Mouse (Mus musculus): ENCODE results near the gene Gemin7. TPM values are rescaled to one million over a fixed set of nuclear protein-coding genes. Genes with fewer than 3 reads are reported as not detected.

The Gemin7 gene
- polyA plus RNA-seq (2014; fragmentation: Nextera tagmentation; extraction: Ambion mirVana): 140 and 144 TPM in 2 replicates

DNA sequence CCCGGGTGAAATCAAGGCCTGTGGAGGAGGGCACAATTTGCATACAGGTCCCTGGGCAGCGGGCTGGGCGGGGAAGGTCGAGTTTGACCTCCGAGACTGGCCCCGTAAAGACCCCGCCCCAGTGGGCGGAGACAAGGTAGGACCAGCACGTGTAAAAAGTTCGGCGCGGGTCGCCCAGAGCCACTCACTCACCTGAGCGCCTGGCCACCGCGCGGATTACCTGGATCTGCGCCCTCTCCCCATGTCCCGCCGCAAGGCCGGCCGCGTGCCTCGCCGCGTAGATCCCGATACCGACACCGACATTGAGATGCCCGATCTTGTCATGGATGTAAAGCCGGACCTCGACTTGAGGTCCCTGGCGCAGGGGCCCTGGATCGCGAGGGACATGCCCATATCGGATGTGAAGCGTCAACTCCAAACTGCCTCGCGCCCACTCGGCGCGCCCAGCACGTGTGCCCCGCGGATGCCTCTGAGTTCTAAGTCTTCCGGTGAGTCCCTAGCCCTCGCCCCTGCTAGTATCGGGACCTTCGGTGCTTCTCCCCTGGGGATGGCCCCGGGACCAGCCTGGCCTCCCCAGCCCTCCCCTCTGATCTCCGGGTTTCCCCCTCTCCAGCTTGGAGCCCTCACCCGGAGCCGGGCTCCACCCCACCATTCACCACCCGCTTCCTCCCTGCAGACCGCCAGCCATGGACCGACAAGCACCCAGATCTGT lies at the start of gene Gemin7, which contains the start of gene Zfp296:
Gemin7 (minus strand) TSS at position 455 of the 712 bp plus-strand sequence.
Zfp296 (plus strand) TSS at position 147 of the 712 bp plus-strand sequence.
- H3K4me1 ChIP-seq (ENCODE audit: control insufficient read depth in 2 of 2, insufficient read depth in 2 of 2, low read length in 2 of 2): peaks cover 15 to 16% of the 10 kb centered on the region in 2 experiments; a peak in 3 of 4 replicates
- H3K4me2 ChIP-seq (ENCODE audit: low read length): peak within 1 kb of the TSS; percentile 83
- peak within 1 kb of the TSS; percentile 54 for H3K9ac ChIP-seq (ENCODE audit: low read length)
- under 1% methylated on average over 56 of the region's 56 CpGs for WGBS
- ATAC-seq (ENCODE audit: insufficient number of reproducible peaks, insufficient read depth, low FRiP score, low read depth): no peak
- H3K4me3 ChIP-seq (ENCODE audit: control insufficient read depth in 1 of 2, insufficient read depth in 1 of 2, low read depth in 1 of 2, low read length in 2 of 2): peak within 1 kb of the TSS; percentile 37 to 40
- peaks cover 26% of the 10 kb centered on the region for H3K36me3 ChIP-seq (ENCODE audit: control insufficient read depth, insufficient read depth, low read length)
- no peaks in the 10 kb centered on the region for H3K9me3 ChIP-seq (ENCODE audit: control insufficient read depth, low read length)
- H3K27me3 ChIP-seq (ENCODE audit: control insufficient read depth, insufficient read depth, low read length): peaks cover 30% of the 10 kb centered on the region
- H3K27ac ChIP-seq (replicated peaks in 1 of 2; ENCODE audit: control insufficient read depth in 1 of 2, insufficient read depth in 1 of 2, low read depth in 2 of 2, low read length in 2 of 2): no peak within 1 kb of the TSS

DNA sequence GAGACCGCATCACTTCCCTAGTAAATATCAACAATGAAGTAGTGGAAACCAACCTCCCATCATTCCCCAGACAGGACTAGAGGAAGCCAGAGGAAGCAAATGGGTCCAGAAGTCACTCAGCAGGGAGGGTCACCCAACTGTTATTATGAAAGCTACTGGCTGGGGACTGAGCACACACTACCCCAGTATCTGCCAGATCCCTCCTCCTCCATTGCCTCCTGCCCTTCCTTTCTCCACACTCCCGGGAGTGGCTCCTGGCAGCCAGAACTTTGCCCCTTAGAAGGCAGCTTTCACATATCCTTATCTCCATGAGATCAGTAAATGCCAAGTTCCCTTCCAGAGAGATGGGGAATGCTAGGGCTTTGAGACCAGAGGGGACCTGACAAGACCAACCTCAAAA lies 46.0 kb upstream of the Gemin7 start:
- no peaks in the 10 kb centered on the region for H3K36me3 ChIP-seq (ENCODE audit: control insufficient read depth, insufficient read depth, low read length)
- no peak overlapping the region for H3K9ac ChIP-seq (ENCODE audit: low read length)
- WGBS: 58% methylated on average over 2 of the region's 2 CpGs
- H3K27me3 ChIP-seq (ENCODE audit: control insufficient read depth, insufficient read depth, low read length): peaks cover 8% of the 10 kb centered on the region; the same call in 1 of the 2 replicates
- no peak for ATAC-seq (ENCODE audit: insufficient number of reproducible peaks, insufficient read depth, low FRiP score, low read depth)
- no peak overlapping the region for H3K4me2 ChIP-seq (ENCODE audit: low read length)
- H3K4me3 ChIP-seq (ENCODE audit: control insufficient read depth in 1 of 2, insufficient read depth in 1 of 2, low read depth in 1 of 2, low read length in 2 of 2): no peak overlapping the region
- H3K27ac ChIP-seq (replicated peaks in 1 of 2; ENCODE audit: control insufficient read depth in 1 of 2, insufficient read depth in 1 of 2, low read depth in 2 of 2, low read length in 2 of 2): no peak overlapping the region
- no peaks in the 10 kb centered on the region for H3K9me3 ChIP-seq (ENCODE audit: control insufficient read depth, low read length)
- H3K4me1 ChIP-seq (ENCODE audit: control insufficient read depth in 2 of 2, insufficient read depth in 2 of 2, low read length in 2 of 2): peaks cover 4 to 6% of the 10 kb centered on the region in 2 experiments; a peak in 3 of 4 replicates

DNA sequence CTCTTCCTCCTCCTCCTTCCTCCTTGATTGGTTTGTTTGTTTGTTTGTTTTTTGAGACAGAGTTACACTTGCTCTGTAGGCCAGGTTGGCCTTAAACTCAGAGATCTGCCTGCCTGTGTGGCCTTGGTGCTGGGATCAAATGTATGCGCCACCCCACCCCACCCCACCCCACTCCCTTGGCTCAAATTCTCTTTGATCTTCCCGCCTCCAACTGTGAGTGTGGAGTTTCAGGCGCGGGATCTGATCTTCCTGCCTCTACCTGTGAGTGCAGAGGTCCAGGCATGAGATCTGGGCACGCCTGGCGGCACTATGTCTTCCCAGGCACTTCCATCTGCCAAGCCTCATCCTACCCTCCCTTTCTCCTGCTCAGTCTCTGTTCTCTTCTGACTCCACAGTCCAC lies 44.8 kb upstream of the Gemin7 start:
- 45% methylated on average over 6 of the region's 6 CpGs for WGBS
- H3K4me2 ChIP-seq (ENCODE audit: low read length): no peak overlapping the region
- ATAC-seq (ENCODE audit: insufficient number of reproducible peaks, insufficient read depth, low FRiP score, low read depth): no peak

DNA sequence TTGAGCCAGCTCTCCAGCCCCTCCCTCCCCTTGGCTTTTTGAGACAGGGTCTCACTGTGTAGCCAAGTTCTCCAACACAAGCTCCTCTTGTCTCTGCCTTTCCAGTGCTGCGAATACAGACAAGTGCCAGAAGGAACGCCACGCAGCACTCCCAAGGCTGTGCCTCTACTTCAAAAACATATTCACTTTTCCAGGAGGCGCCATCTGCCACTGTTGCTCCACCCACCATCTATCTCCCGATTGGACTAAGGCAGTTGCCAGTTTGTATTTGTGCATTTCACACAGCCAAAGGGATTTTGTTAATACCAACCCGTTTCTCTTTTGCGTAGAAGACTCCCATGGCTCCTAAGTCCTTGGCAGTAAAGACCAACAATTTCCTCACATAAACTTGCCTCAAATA lies 43.4 kb upstream of the Gemin7 start:
- H3K36me3 ChIP-seq (ENCODE audit: control insufficient read depth, insufficient read depth, low read length): no peaks in the 10 kb centered on the region
- 90% methylated on average over 7 of the region's 7 CpGs for WGBS

More for the DNA sequence above, 44.8 kb upstream of the Gemin7 start:
- no peak overlapping the region for H3K27ac ChIP-seq (replicated peaks in 1 of 2; ENCODE audit: control insufficient read depth in 1 of 2, insufficient read depth in 1 of 2, low read depth in 2 of 2, low read length in 2 of 2)
- H3K9me3 ChIP-seq (ENCODE audit: control insufficient read depth, low read length): no peaks in the 10 kb centered on the region
- peaks cover 8% of the 10 kb centered on the region; the same call in 1 of the 2 replicates for H3K27me3 ChIP-seq (ENCODE audit: control insufficient read depth, insufficient read depth, low read length)
- no peaks in the 10 kb centered on the region for H3K36me3 ChIP-seq (ENCODE audit: control insufficient read depth, insufficient read depth, low read length)
- no peak overlapping the region for H3K9ac ChIP-seq (ENCODE audit: low read length)
- no peak overlapping the region for H3K4me3 ChIP-seq (ENCODE audit: control insufficient read depth in 1 of 2, insufficient read depth in 1 of 2, low read depth in 1 of 2, low read length in 2 of 2)
- peaks cover 4% of the 10 kb centered on the region in 2 experiments; a peak in 3 of 4 replicates for H3K4me1 ChIP-seq (ENCODE audit: control insufficient read depth in 2 of 2, insufficient read depth in 2 of 2, low read length in 2 of 2)

DNA sequence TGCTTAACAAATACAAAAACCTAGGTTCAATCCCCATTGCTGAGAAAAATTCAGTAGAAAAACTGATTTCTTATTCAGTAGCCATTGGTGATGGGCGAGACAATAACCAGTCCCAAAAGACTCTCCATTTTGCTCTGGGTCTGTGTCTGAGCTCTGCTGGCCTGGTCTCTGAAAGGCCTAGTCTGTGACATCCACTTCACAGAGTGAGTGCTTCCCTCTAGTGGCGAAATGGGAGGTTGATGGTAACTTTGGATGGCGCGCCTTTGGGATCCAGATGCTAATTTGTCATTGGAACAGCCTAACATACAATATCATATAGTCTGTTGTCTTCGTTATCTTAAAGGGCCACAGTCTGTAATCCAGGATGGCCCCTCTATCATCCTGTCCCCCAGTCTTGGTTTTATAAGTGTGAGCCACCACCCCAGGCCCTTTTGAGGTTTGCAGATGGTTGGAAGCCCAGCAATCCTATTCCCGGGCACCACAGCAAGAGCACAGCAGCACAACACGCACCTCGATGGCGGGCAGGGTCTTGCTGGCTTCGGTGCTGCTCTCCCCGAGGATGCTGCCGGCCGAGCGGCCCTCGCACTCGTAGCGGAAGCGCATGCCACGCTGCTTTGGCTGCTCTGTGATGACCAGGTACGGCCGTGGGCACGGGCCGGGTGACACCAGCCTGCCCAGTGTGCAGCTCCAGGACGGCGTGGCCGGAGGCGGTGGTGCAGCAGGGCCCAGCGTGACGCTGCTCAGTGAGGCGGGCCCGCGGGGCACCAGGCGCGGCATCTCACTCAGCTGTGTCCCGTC lies 41.8 kb upstream of the Gemin7 start:
- peaks cover 4% of the 10 kb centered on the region in 2 experiments; a peak in 3 of 4 replicates for H3K4me1 ChIP-seq (ENCODE audit: control insufficient read depth in 2 of 2, insufficient read depth in 2 of 2, low read length in 2 of 2)
- H3K27me3 ChIP-seq (ENCODE audit: control insufficient read depth, insufficient read depth, low read length): peaks cover 8% of the 10 kb centered on the region; the same call in 1 of the 2 replicates
- H3K36me3 ChIP-seq (ENCODE audit: control insufficient read depth, insufficient read depth, low read length): peaks cover 12% of the 10 kb centered on the region
- H3K4me3 ChIP-seq (ENCODE audit: control insufficient read depth in 1 of 2, insufficient read depth in 1 of 2, low read depth in 1 of 2, low read length in 2 of 2): peak overlapping the region; percentile 29 to 33
- peak overlapping the region; percentile 69 for H3K4me2 ChIP-seq (ENCODE audit: low read length)
- peak; percentile 38 for ATAC-seq (ENCODE audit: insufficient number of reproducible peaks, insufficient read depth, low FRiP score, low read depth)
- no peak overlapping the region for H3K27ac ChIP-seq (replicated peaks in 1 of 2; ENCODE audit: control insufficient read depth in 1 of 2, insufficient read depth in 1 of 2, low read depth in 2 of 2, low read length in 2 of 2)
- peak overlapping the region; percentile 62 for H3K9ac ChIP-seq (ENCODE audit: low read length)
- H3K9me3 ChIP-seq (ENCODE audit: control insufficient read depth, low read length): no peaks in the 10 kb centered on the region
- WGBS: 7% methylated on average over 35 of the region's 35 CpGs

More for the DNA sequence above, 43.4 kb upstream of the Gemin7 start:
- Histone ChIP-seq H3K4me2 (ENCODE audit: low read length) (no peak overlapping the region), H3K4me3 (ENCODE audit: control insufficient read depth in 1 of 2, insufficient read depth in 1 of 2, low read depth in 1 of 2, low read length in 2 of 2) (no peak overlapping the region), H3K27me3 (ENCODE audit: control insufficient read depth, insufficient read depth, low read length) (peaks cover 8% of the 10 kb centered on the region; the same call in 1 of the 2 replicates), H3K9ac (ENCODE audit: low read length) (no peak overlapping the region), H3K27ac (replicated peaks in 1 of 2; ENCODE audit: control insufficient read depth in 1 of 2, insufficient read depth in 1 of 2, low read depth in 2 of 2, low read length in 2 of 2) (no peak overlapping the region), H3K9me3 (ENCODE audit: control insufficient read depth, low read length) (no peaks in the 10 kb centered on the region), H3K4me1 (ENCODE audit: control insufficient read depth in 2 of 2, insufficient read depth in 2 of 2, low read length in 2 of 2) (peaks cover 4% of the 10 kb centered on the region in 2 experiments; a peak in 3 of 4 replicates)
- ATAC-seq (ENCODE audit: insufficient number of reproducible peaks, insufficient read depth, low FRiP score, low read depth): no peak

DNA sequence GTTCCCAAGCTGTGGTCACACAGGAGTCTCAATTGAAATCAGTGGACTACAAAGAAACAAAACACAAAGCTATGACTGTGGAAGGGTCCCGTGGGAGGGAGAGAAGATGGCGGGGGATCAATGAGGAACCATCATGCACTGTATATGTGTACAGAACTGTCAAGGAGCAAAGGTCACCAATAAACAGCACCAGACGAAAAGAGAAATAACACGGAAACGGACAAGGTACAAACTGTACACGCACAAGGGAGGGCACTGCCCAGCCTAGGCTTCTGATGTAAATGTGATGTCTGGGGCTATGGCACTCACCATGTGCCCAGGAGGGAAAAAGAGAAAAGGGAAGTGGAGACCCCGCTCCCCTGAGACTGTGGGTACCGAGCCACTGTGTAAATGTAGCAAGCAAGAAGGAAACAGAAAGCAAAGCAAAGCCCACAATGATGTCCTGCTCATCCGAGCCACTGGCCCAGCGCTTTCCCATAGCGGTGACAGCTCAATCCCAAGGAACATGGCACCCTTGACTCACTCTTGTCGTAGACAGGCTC lies 37.7 kb upstream of the Gemin7 start:
- no peak overlapping the region for H3K4me3 ChIP-seq (ENCODE audit: control insufficient read depth in 1 of 2, insufficient read depth in 1 of 2, low read depth in 1 of 2, low read length in 2 of 2)
- no peak overlapping the region for H3K9ac ChIP-seq (ENCODE audit: low read length)
- H3K27ac ChIP-seq (replicated peaks in 1 of 2; ENCODE audit: control insufficient read depth in 1 of 2, insufficient read depth in 1 of 2, low read depth in 2 of 2, low read length in 2 of 2): no peak overlapping the region
- H3K4me2 ChIP-seq (ENCODE audit: low read length): no peak overlapping the region
- H3K4me1 ChIP-seq (ENCODE audit: control insufficient read depth in 2 of 2, insufficient read depth in 2 of 2, low read length in 2 of 2): peaks cover 4% of the 10 kb centered on the region in 2 experiments; a peak in 3 of 4 replicates
- H3K36me3 ChIP-seq (ENCODE audit: control insufficient read depth, insufficient read depth, low read length): peaks cover 23% of the 10 kb centered on the region
- no peak for ATAC-seq (ENCODE audit: insufficient number of reproducible peaks, insufficient read depth, low FRiP score, low read depth)
- H3K27me3 ChIP-seq (ENCODE audit: control insufficient read depth, insufficient read depth, low read length): peaks cover 8% of the 10 kb centered on the region; the same call in 1 of the 2 replicates
- WGBS: 82% methylated on average over 12 of the region's 12 CpGs
- H3K9me3 ChIP-seq (ENCODE audit: control insufficient read depth, low read length): no peaks in the 10 kb centered on the region

DNA sequence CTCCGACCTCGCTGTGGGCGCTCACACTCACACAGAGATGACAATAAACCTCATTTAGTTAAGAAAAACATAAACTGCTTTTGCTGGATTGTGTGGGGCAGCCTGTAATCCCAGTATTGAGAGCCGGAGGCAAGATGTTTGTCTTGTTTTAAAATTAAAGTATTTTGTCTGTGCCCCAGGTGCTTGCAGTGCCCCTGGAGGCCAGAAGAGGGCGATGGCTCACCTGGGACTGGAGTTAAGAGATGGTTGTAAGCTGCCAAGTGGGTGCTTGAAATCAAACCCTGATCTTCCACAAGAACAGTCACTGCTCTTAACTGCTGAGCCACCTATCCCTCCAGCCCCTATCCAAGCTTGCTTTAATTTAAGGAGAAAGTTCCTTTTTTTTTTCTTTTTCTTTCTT lies 33.6 kb upstream of the Gemin7 start:
- Histone ChIP-seq H3K4me1 (ENCODE audit: control insufficient read depth in 2 of 2, insufficient read depth in 2 of 2, low read length in 2 of 2) (no peaks in the 10 kb centered on the region), H3K27ac (replicated peaks in 1 of 2; ENCODE audit: control insufficient read depth in 1 of 2, insufficient read depth in 1 of 2, low read depth in 2 of 2, low read length in 2 of 2) (no peak overlapping the region), H3K9me3 (ENCODE audit: control insufficient read depth, low read length) (no peaks in the 10 kb centered on the region), H3K4me3 (ENCODE audit: control insufficient read depth in 1 of 2, insufficient read depth in 1 of 2, low read depth in 1 of 2, low read length in 2 of 2) (no peak overlapping the region), H3K4me2 (ENCODE audit: low read length) (no peak overlapping the region), H3K9ac (ENCODE audit: low read length) (no peak overlapping the region), H3K27me3 (ENCODE audit: control insufficient read depth, insufficient read depth, low read length) (no peaks in the 10 kb centered on the region), H3K36me3 (ENCODE audit: control insufficient read depth, insufficient read depth, low read length) (peaks cover 24% of the 10 kb centered on the region)
- ATAC-seq (ENCODE audit: insufficient number of reproducible peaks, insufficient read depth, low FRiP score, low read depth): no peak
- 77% methylated on average over 5 of the region's 5 CpGs for WGBS

Measured in heart, embryonic 14.5 days (tissue).